Mouse (Mus musculus): ENCODE measurements around the gene Epas1.

- TF ChIP-seq CTCF (IDR thresholded peaks at IDR 0.05; ENCODE audit: low read depth, low read length) (no peak), POLR2A (IDR thresholded peaks at IDR 0.05; ENCODE audit: insufficient read depth, low read length) (no peak)
Measured at GRCm38 (mm10) chr17:86828500-86828899, 75.0 kb downstream of the Epas1 start.

Measured in ES-Bruce4 (cell line).